Mouse (Mus musculus): ENCODE data around the gene H2-Q2.
"Not testable (repeated sequence)": the region's sequence is repeated elsewhere in the genome, so short reads cannot be mapped to it uniquely, and the experiment has no call there.

Gene H2-Q2

GRCm38 (mm10) chr17:35379369-35379728, 37.3 kb downstream of the H2-Q2 start, which contains the start of gene H2-Q4:
Gene H2-Q4 (plus strand): TSS chr17:35379617.
- peak; percentile 80 for DNase-seq

GRCm38 (mm10) chr17:35379729-35380451, 37.8 kb downstream of the H2-Q2 start:
- DNase-seq = no peak

GRCm38 (mm10) chr17:35389796-35390195, 47.8 kb downstream of the H2-Q2 start:
- peak; percentile 32 for DNase-seq

GRCm38 (mm10) chr17:35392671-35393070, 50.6 kb downstream of the H2-Q2 start:
- DNase-seq = not testable (repeated sequence)

GRCm38 (mm10) chr17:35393864-35394800, 52.1 kb downstream of the H2-Q2 start:
- not testable (repeated sequence) for DNase-seq
